Mouse (Mus musculus) forebrain, postnatal 0 days (tissue): Measurements from ENCODE around the gene Calm5. TPM values are rescaled to one million over a fixed set of nuclear protein-coding genes. Genes with fewer than 3 reads are reported as not detected.
"Not testable (repeated sequence)": the region's sequence is repeated elsewhere in the genome, so short reads cannot be mapped to it uniquely, and the experiment has no call there.

Experiments
- ATAC-seq: fragments of 200-750 bp; cut with Nextera tagmentation; 2 replicates; pipeline ENCODE4 v1.8.0; 2017; ENCODE audit warnings: mild to moderate bottlenecking, moderate library complexity
- DNase-seq: peaks from one replicate; pipeline ENCODE4 v3.0.0-alpha.2; 2015
- H3K27ac ChIP-seq: fragments of 300-500 bp; sonication (generic); 2 replicates; pipeline ENCODE4 v1.5.1; 2014; ENCODE audit warnings: low read depth, mild to moderate bottlenecking, antibody characterized with exemption, low read length, moderate library complexity, mixed read lengths
- H3K27me3 ChIP-seq: fragments of 300-500 bp; sonication (generic); 2 replicates; pipeline ENCODE4 v1.6.1; 2014; ENCODE audit warnings: mild to moderate bottlenecking, low read length, mixed read lengths; ENCODE audit not compliant: insufficient read depth
- H3K36me3 ChIP-seq: fragments of 300-500 bp; sonication (generic); 2 replicates; pipeline ENCODE4 v1.6.1; 2014; ENCODE audit warnings: mild to moderate bottlenecking, moderate library complexity; ENCODE audit not compliant: insufficient read depth
- H3K4me1 ChIP-seq: fragments of 300-500 bp; sonication (generic); 2 replicates; pipeline ENCODE4 v1.6.1; 2014; ENCODE audit warnings: antibody characterized with exemption; ENCODE audit not compliant: insufficient read depth
- H3K4me2 ChIP-seq: fragments of 300-500 bp; sonication (generic); 2 replicates; pipeline ENCODE4 v1.6.1; 2014; ENCODE audit warnings: low read depth, mild to moderate bottlenecking, moderate library complexity
- H3K4me3 ChIP-seq: fragments of 300-500 bp; sonication (generic); 2 replicates; pipeline ENCODE4 v1.5.1; 2014; ENCODE audit warnings: low read depth, low read length, mixed read lengths
- H3K9ac ChIP-seq: fragments of 300-500 bp; sonication (generic); 2 replicates; pipeline ENCODE4 v1.6.1; 2014; ENCODE audit warnings: mild to moderate bottlenecking
- H3K9me3 ChIP-seq: fragments of 300-500 bp; sonication (generic); 2 replicates; pipeline ENCODE4 v1.6.1; 2016; ENCODE audit warnings: low read length
- CTCF ChIP-seq: sonication (generic); IDR thresholded peaks from 2 replicates; pipeline ENCODE4 v1.5.1; 2016; ENCODE audit warnings: antibody characterized with exemption, control low read depth, low read depth
- WGBS: fragments of 180-500 bp; shearing (Covaris S2); extraction: QIAGEN DNeasy Blood & Tissue Kit; methylation state at CpG from one replicate; pipeline ENCODE4 v1.1.7; 2014; 5-methylcytosine and 5-hydroxymethylcytosine counted together
- polyA plus RNA-seq: library from polyadenylated mRNA; unstranded; fragments of >200 nt; fragmentation: Nextera tagmentation; extraction: Ambion mirVana; gene quantifications from 2 replicates; pipeline ENCODE4 v1.2.1, GENCODE M21; 2015
- total RNA-seq: library from RNA; depleted of rRNA; stranded (reverse); fragments of >200 nt; gene quantifications from 2 replicates; pipeline ENCODE4 v1.2.3, GENCODE M21; 2014

Calm5 gene
- total and polyA plus RNA-seq, 2 experiments from 2014 or later = not detected

- ATAC-seq (no peak), DNase-seq (no peak)
- no peaks in the 10 kb centered on the region for H3K27me3 ChIP-seq
- no peaks in the 10 kb centered on the region for H3K4me1 ChIP-seq
- TF ChIP-seq CTCF = no peak
- WGBS = 62% methylated on average over 4 of the region's 4 CpGs
- H3K9ac ChIP-seq = no peak overlapping the region
- H3K4me3 ChIP-seq = no peak overlapping the region
- H3K4me2 ChIP-seq = no peak overlapping the region
- no peaks in the 10 kb centered on the region for H3K9me3 ChIP-seq
- H3K36me3 ChIP-seq = no peaks in the 10 kb centered on the region
- no peak overlapping the region for H3K27ac ChIP-seq
Measured at GRCm38 (mm10) chr13:3822105-3822504, 31.9 kb upstream of the Calm5 start.

GRCm38 (mm10) chr13:3825726-3826125 is 28.2 kb upstream of the Calm5 start:
- TF ChIP-seq CTCF = no peak
- no peaks in the 10 kb centered on the region for H3K4me1 ChIP-seq
- ATAC-seq (no peak), DNase-seq (no peak)
- H3K9ac ChIP-seq = no peak overlapping the region
- H3K9me3 ChIP-seq = no peaks in the 10 kb centered on the region
- no peak overlapping the region for H3K27ac ChIP-seq
- H3K27me3 ChIP-seq = no peaks in the 10 kb centered on the region
- H3K4me3 ChIP-seq = no peak overlapping the region
- no peak overlapping the region for H3K4me2 ChIP-seq
- H3K36me3 ChIP-seq = no peaks in the 10 kb centered on the region

GRCm38 (mm10) chr13:3831546-3831945 is 22.4 kb upstream of the Calm5 start:
- TF ChIP-seq CTCF = no peak
- H3K27me3 ChIP-seq = no peaks in the 10 kb centered on the region
- no peaks in the 10 kb centered on the region for H3K36me3 ChIP-seq
- 81% methylated on average over 5 of the region's 5 CpGs for whole genome bisulfite sequencing
- no peak overlapping the region for H3K9ac ChIP-seq
- no peak for DNase-seq
- H3K4me1 ChIP-seq = no peaks in the 10 kb centered on the region
- no peak overlapping the region for H3K4me2 ChIP-seq
- no peak for ATAC-seq
- H3K4me3 ChIP-seq = no peak overlapping the region
- no peaks in the 10 kb centered on the region for H3K9me3 ChIP-seq
- H3K27ac ChIP-seq = no peak overlapping the region

- TF ChIP-seq CTCF = no peak
- Histone ChIP-seq H3K4me3 (no peak overlapping the region), H3K27me3 (no peaks in the 10 kb centered on the region), H3K27ac (no peak overlapping the region), H3K9ac (no peak overlapping the region), H3K36me3 (no peaks in the 10 kb centered on the region), H3K4me1 (no peaks in the 10 kb centered on the region), H3K9me3 (no peaks in the 10 kb centered on the region), H3K4me2 (no peak overlapping the region)
- ATAC-seq = no peak
- WGBS = 73% methylated on average over 1 of the region's 1 CpGs
- no peak for DNase-seq
Measured at GRCm38 (mm10) chr13:3831994-3832393, 22.0 kb upstream of the Calm5 start.

- H3K36me3 ChIP-seq = no peaks in the 10 kb centered on the region
- no peaks in the 10 kb centered on the region for H3K9me3 ChIP-seq
- TF ChIP-seq CTCF = no peak
- no peak overlapping the region for H3K4me3 ChIP-seq
- no peak overlapping the region for H3K9ac ChIP-seq
- 62% methylated on average over 2 of the region's 2 CpGs for WGBS
- H3K27ac ChIP-seq = no peak overlapping the region
- H3K4me1 ChIP-seq = no peaks in the 10 kb centered on the region
- H3K4me2 ChIP-seq = no peak overlapping the region
- no peak for DNase-seq
- no peak for ATAC-seq
- no peaks in the 10 kb centered on the region for H3K27me3 ChIP-seq
Measured at GRCm38 (mm10) chr13:3832450-3832849, 21.5 kb upstream of the Calm5 start.

GRCm38 (mm10) chr13:3833644-3834043 is 20.3 kb upstream of the Calm5 start:
- not testable (repeated sequence) for H3K27me3 ChIP-seq, H3K9ac ChIP-seq, H3K36me3 ChIP-seq, H3K9me3 ChIP-seq, H3K4me2 ChIP-seq, H3K4me1 ChIP-seq, DNase-seq, H3K27ac ChIP-seq, ATAC-seq, H3K4me3 ChIP-seq

- H3K27ac ChIP-seq, H3K27me3 ChIP-seq, H3K9me3 ChIP-seq, H3K4me3 ChIP-seq, ATAC-seq, DNase-seq, H3K36me3 ChIP-seq, H3K9ac ChIP-seq, H3K4me1 ChIP-seq, H3K4me2 ChIP-seq: not testable (repeated sequence)
Measured at GRCm38 (mm10) chr13:3837312-3837807, 16.6 kb upstream of the Calm5 start, which contains the start of gene Calm4. Calm4 (plus strand) TSS chr13:3837757.

GRCm38 (mm10) chr13:3840662-3841061 is 13.3 kb upstream of the Calm5 start:
- not testable (repeated sequence) for H3K4me1 ChIP-seq, H3K27me3 ChIP-seq, H3K9ac ChIP-seq, H3K27ac ChIP-seq, DNase-seq, ATAC-seq, H3K4me2 ChIP-seq, H3K9me3 ChIP-seq, H3K36me3 ChIP-seq, H3K4me3 ChIP-seq
